Mouse (Mus musculus) lung, adult 2 months (tissue): ENCODE data around the gene Ndufs7. TPM values are rescaled to one million over a fixed set of nuclear protein-coding genes. Genes with fewer than 3 reads are reported as not detected.

Experiments used
- DNase-seq: peaks from one replicate; pipeline ENCODE4 v3.0.0; 2022
- H3K4me1 ChIP-seq: fragments of 200-500 bp; 2 replicates; pipeline ENCODE4 v1.6.1; 2011; ENCODE audit warnings: low read length; ENCODE audit not compliant: control insufficient read depth, insufficient read depth
- H3K4me3 ChIP-seq: fragments of 200-500 bp; replicated peaks from 2 replicates; pipeline ENCODE3; 2011; ENCODE audit warnings: low read depth, mild to moderate bottlenecking, control low read depth, low read length; ENCODE audit errors: extremely low read depth
- CTCF ChIP-seq: fragments of 200-500 bp; IDR thresholded peaks from 2 replicates; pipeline ENCODE4 v1.5.1; 2011; ENCODE audit warnings: mild to moderate bottlenecking, low read length, control low read depth; ENCODE audit not compliant: insufficient read depth
- POLR2A ChIP-seq: fragments of 200-500 bp; IDR thresholded peaks from 2 replicates; pipeline ENCODE4 v1.6.1; 2011; ENCODE audit warnings: low read depth, mild to moderate bottlenecking, control low read depth, low read length, borderline replicate concordance; ENCODE audit errors: extremely low read depth
- WGBS: fragments of 180-500 bp; shearing (Covaris S2); methylation state at CpG from one replicate; pipeline ENCODE4 v1.1.7; 2018; 5-methylcytosine and 5-hydroxymethylcytosine counted together
- polyA plus RNA-seq: library from polyadenylated mRNA; depleted of rRNA; stranded (reverse); fragments of >200 nt; gene quantifications from 2 replicates; pipeline ENCODE4 v1.2.3, GENCODE M21; 2012

Gene Ndufs7
- polyA plus RNA-seq, 1 experiment, result 421 TPM

DNA sequence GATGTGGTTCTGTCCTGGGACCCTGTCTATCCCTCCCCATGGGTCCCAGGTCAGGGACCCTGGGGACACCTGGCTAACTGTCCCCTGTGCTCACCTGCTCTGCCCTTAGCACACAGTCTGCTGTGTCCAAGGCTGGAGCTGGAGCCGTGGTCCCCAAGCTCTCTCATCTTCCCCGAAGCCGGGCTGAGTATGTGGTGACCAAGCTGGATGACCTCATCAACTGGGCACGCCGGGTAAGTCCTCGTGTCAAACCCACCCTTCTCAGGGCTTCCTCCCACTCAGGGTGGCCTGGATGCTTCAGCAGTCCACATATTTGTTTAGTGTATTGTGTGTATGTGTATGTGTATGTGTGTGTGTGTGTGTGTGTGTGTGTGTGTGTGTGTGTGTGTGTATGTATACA is 4.6 kb downstream of the Ndufs7 start:
- H3K4me1 ChIP-seq, result peaks cover 4% of the 10 kb centered on the region
- no peak overlapping the region for H3K4me3 ChIP-seq
- WGBS, result 65% methylated on average over 6 of the region's 6 CpGs
- TF ChIP-seq POLR2A, result no peak
- TF ChIP-seq CTCF, result no peak
- no peak for DNase-seq

- Histone ChIP-seq H3K4me1 (peaks cover 4% of the 10 kb centered on the region), H3K4me3 (no peak overlapping the region)
- DNase-seq, result no peak
- 93% methylated on average over 26 of the region's 26 CpGs for WGBS
- no peak for TF ChIP-seq CTCF
- TF ChIP-seq POLR2A, result no peak
Observed at GRCm38 (mm10) chr10:80254331-80255297, 5.7 kb downstream of the Ndufs7 start.

DNA sequence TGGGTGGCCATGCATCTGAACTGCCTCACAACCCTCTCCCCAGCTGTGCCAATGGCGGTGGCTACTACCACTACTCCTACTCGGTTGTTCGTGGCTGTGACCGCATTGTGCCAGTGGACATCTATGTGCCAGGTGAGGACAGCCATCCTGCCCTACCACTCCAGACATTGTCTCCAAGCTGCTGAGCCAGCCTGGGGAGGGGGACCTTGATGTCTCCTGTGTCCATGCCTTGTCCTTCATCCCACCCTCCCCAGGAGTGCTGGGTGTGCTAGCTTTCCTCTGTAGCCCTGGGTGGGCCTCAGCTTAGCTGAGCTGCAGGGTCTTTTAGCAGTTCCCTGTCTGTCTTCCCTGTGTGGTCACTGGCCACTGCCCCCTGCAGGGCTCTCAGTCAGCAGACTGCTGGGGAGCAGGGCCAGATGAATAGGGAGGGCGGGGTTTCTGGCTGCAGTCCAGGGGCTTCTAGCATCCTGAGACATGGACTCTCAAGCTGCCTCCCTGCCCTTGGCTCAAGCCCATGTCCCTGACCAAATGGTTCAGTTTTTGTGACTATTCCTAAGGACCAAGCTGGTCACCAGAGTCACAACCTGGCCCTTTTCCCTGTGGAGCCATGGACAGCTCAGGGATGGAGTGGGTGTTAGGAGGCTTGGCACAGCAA is 7.1 kb downstream of the Ndufs7 start:
- Histone ChIP-seq H3K4me3 (no peak overlapping the region), H3K4me1 (peaks cover 7% of the 10 kb centered on the region; the same call in 1 of the 2 replicates)
- WGBS, result 85% methylated on average over 5 of the region's 5 CpGs
- DNase-seq, result no peak
- TF ChIP-seq POLR2A (no peak), CTCF (no peak)

GRCm38 (mm10) chr10:80257936-80258335 is 9.0 kb downstream of the Ndufs7 start:
- TF ChIP-seq POLR2A (no peak), CTCF (no peak)
- DNase-seq, result no peak
- Histone ChIP-seq H3K4me1 (peaks cover 7% of the 10 kb centered on the region; the same call in 1 of the 2 replicates), H3K4me3 (no peak overlapping the region)
- 84% methylated on average over 2 of the region's 2 CpGs for WGBS

DNA sequence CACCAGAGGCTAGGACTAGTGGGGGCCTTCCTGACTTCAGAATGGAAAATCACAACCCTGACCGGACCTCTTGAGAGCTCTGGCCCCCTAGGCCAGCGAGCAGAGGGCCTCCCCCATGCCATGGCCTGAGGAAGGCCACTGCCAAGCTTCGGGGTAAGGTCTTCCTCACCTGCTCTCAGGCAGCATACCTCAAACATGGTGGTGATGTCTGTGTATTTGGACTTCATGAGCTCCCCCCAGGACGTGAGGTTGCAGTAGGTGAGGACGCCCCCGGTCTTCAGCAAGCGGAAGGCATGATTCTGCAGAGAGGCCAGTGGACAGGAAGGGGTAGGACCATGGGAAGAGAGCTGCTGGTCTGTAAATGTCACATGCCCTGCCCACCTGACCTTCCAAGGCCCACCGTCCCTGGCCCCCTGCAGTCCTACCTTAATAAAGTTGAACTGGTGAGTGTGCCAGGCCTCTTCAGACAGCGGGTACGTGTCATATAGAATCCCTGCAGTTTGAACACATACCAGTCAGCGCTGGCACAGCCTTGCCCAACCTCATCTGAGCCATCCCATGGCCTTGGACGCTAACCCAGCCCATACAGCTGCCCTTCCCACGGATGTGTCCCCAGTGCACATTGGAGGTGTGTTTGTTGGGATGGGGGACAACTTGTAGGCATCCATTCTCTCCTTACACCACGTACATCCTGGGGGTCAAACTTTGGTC is 10.0 kb downstream of the Ndufs7 start:
- TF ChIP-seq POLR2A, result no peak
- TF ChIP-seq CTCF, result no peak
- DNase-seq, result no peak
- 90% methylated on average over 14 of the region's 14 CpGs for WGBS
- H3K4me1 ChIP-seq, result peaks cover 7% of the 10 kb centered on the region; the same call in 1 of the 2 replicates
- no peak overlapping the region for H3K4me3 ChIP-seq

DNA sequence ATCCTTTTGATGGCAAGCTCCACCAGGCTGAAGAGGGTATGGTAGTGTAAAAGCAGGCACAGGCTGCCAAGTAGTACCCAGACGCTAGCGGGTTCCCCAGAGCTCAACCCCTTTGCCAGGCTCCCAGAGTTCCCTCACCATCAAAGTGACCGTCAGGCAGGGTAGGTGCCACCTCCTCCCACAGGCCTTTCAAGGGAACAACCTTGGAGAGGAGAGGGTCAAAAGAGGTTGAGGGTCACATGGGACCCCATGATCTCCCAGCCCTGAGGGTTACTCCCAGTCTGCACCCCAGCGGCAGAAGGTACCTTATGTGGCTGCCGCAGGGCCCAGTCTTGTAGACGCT is 10.5 kb downstream of the Ndufs7 start:
- TF ChIP-seq CTCF (no peak), POLR2A (no peak)
- 80% methylated on average over 6 of the region's 6 CpGs for WGBS
- H3K4me1 ChIP-seq, result peaks cover 7% of the 10 kb centered on the region; the same call in 1 of the 2 replicates
- DNase-seq, result no peak
- no peak overlapping the region for H3K4me3 ChIP-seq

DNA sequence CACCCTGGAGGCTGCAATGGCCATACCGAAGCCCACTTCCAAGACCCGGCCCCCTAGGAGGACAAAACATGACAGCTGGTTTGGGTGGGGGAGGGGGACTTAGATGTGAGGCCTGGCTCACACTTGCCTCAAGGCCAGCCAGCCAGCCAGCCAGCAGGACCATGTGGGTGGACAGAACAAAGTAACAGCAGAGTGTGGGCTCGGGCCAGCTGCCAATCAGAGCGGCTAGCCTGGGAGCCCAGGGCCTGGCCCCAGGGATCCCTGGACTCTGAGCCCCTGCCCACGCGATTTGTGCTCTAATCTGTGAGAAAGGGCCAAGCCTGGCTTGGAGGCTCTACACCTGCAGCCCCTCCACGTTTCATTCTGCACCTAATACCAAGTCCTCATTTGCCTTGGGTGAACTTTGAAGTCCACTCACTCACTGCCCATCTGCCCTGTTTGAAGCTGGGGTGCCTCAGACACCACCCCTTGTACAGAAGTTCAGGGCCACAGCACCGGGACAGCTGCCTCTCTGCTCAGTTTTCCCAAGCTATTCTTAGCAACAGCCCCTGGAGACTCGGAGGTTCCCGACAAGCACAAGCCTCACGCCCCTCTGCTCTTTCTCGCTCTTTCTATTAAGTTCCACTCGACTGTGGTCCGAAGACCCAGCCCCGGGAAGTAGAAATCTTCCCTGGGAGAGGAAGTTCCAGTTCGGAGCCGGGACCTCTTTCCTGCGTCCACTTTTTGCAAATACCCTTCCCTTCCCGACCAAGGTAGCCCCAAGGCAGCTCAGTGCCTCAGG is 11.1 kb downstream of the Ndufs7 start:
- no peak for DNase-seq
- 11% methylated on average over 19 of the region's 19 CpGs for WGBS
- Histone ChIP-seq H3K4me1 (peaks cover 7% of the 10 kb centered on the region; the same call in 1 of the 2 replicates), H3K4me3 (peak overlapping the region; percentile 61)
- no peak for TF ChIP-seq POLR2A
- TF ChIP-seq CTCF, result no peak

- H3K4me1 ChIP-seq, result peaks cover 7% of the 10 kb centered on the region; the same call in 1 of the 2 replicates
- peak within 1 kb of the TSS; percentile 76 for H3K4me3 ChIP-seq
- peak; percentile 98 for DNase-seq
- under 1% methylated on average over 49 of the region's 49 CpGs for WGBS
- no peak for TF ChIP-seq CTCF
- peak; percentile 86; the same call in 1 of the 2 replicates for TF ChIP-seq POLR2A
Observed at GRCm38 (mm10) chr10:80260642-80261584, 12.0 kb downstream of the Ndufs7 start, which contains the start of the genes Gamt and Dazap1. Gene Gamt, minus strand, starts transcription at chr10:80261012. Gene Dazap1, plus strand, starts transcription at chr10:80261486.
